Comparison of ENCODE assay signal across 7 mouse cellular contexts in genomic region chr3:95228148-95228893, GRCm38 (mm10). TPM values are rescaled to one million over a fixed set of nuclear protein-coding genes. Genes with fewer than 3 reads are reported as not detected.
DNase-seq lines count a peak whose midpoint lies in the region; ATAC-seq and TF ChIP-seq lines count a peak whose summit lies in the region.

TSS of gene Cdc42se1 (plus strand) at chr3:95228732.

- H3K9ac ChIP-seq in embryonic facial prominence, embryonic 11.5 days (replicated peaks; ENCODE audit: low read length) = peak within 1 kb of the TSS; percentile 82
- peak within 1 kb of the TSS; percentile 85 for H3K9ac ChIP-seq in midbrain, embryonic 12.5 days (replicated peaks)

- TF ChIP-seq CTCF in small intestine, adult 2 months (IDR thresholded peaks at IDR 0.05; ENCODE audit: extremely low read depth, insufficient read length, insufficient replicate concordance, low read depth, low read length) = no peak

- peak; percentile 80 for TF ChIP-seq POLR2A in small intestine, adult 2 months (IDR thresholded peaks at IDR 0.05; ENCODE audit: low read depth, low read length)

- peaks cover 6% of the 10 kb centered on the region for H3K36me3 ChIP-seq in embryonic facial prominence, embryonic 11.5 days (replicated peaks; ENCODE audit: control insufficient read depth, insufficient read depth, low read depth, low read length)
- H3K36me3 ChIP-seq in limb, embryonic 10.5 days = peaks cover 56% of the 10 kb centered on the region
- H3K36me3 ChIP-seq in midbrain, embryonic 12.5 days = peaks cover 41% of the 10 kb centered on the region
- H3K36me3 ChIP-seq in small intestine, adult 2 months (ENCODE audit: control insufficient read depth, insufficient read depth, low read length) = peaks cover 24% of the 10 kb centered on the region

- no peaks in the 10 kb centered on the region for H3K9me3 ChIP-seq in embryonic facial prominence, embryonic 11.5 days (replicated peaks; ENCODE audit: control insufficient read depth, low read length)
- H3K9me3 ChIP-seq in limb, embryonic 10.5 days (replicated peaks) = no peaks in the 10 kb centered on the region
- H3K9me3 ChIP-seq in midbrain, embryonic 12.5 days = no peaks in the 10 kb centered on the region

- peak within 1 kb of the TSS; percentile 89 for H3K4me2 ChIP-seq in embryonic facial prominence, embryonic 11.5 days (ENCODE audit: low read depth, low read length)
- peak within 1 kb of the TSS; percentile 78 for H3K4me2 ChIP-seq in midbrain, embryonic 12.5 days (replicated peaks)

- DNase-seq in adrenal gland, postnatal 25 days = peak; percentile 91
- peak; percentile 92 for DNase-seq in embryonic facial prominence, embryonic 11.5 days (ENCODE audit: low spot score)
- peak; percentile 99 for DNase-seq in heart, adult 11 months
- DNase-seq in kidney, adult 18-20 months = peak; percentile 89
- DNase-seq in limb, embryonic 10.5 days (ENCODE audit: low spot score) = peak; percentile 87

- H3K4me3 ChIP-seq in embryonic facial prominence, embryonic 11.5 days (ENCODE audit: low read depth, low read length) = peak within 1 kb of the TSS; percentile 63
- peak within 1 kb of the TSS; percentile 96 for H3K4me3 ChIP-seq in limb, embryonic 10.5 days
- H3K4me3 ChIP-seq in midbrain, embryonic 12.5 days = peak within 1 kb of the TSS; percentile 76
- H3K4me3 ChIP-seq in small intestine, adult 2 months (ENCODE audit: low read depth, low read length) = peak within 1 kb of the TSS; percentile 84

- 1% methylated on average over 64 of the region's 64 CpGs for WGBS in embryonic facial prominence, embryonic 11.5 days
- WGBS in limb, embryonic 10.5 days = under 1% methylated on average over 64 of the region's 64 CpGs
- WGBS in midbrain, embryonic 12.5 days = under 1% methylated on average over 57 of the region's 64 CpGs
- WGBS in small intestine, adult 2 months = under 1% methylated on average over 64 of the region's 64 CpGs

- H3K27ac ChIP-seq in embryonic facial prominence, embryonic 11.5 days (replicated peaks; ENCODE audit: low read depth, low read length) = peak within 1 kb of the TSS; percentile 85
- H3K27ac ChIP-seq in limb, embryonic 10.5 days = peak within 1 kb of the TSS; percentile 96
- peak within 1 kb of the TSS; percentile 97 for H3K27ac ChIP-seq in midbrain, embryonic 12.5 days (replicated peaks)
- H3K27ac ChIP-seq in small intestine, adult 2 months (ENCODE audit: insufficient read depth, low read depth, low read length) = peak within 1 kb of the TSS; percentile 100

- peaks cover 4% of the 10 kb centered on the region for H3K4me1 ChIP-seq in embryonic facial prominence, embryonic 11.5 days (ENCODE audit: control insufficient read depth, insufficient read depth, low read length)
- H3K4me1 ChIP-seq in limb, embryonic 10.5 days = peaks cover 47% of the 10 kb centered on the region
- peaks cover 51% of the 10 kb centered on the region for H3K4me1 ChIP-seq in midbrain, embryonic 12.5 days
- H3K4me1 ChIP-seq in small intestine, adult 2 months (ENCODE audit: control insufficient read depth, insufficient read depth, insufficient read length, low read length) = peaks cover 26% of the 10 kb centered on the region

- peak; percentile 79 for ATAC-seq in embryonic facial prominence, embryonic 11.5 days (replicated peaks; ENCODE audit: insufficient number of reproducible peaks, low FRiP score, low TSS enrichment, low read depth)
- peak; percentile 83 for ATAC-seq in midbrain, embryonic 12.5 days (ENCODE audit: low FRiP score, low read depth)

- H3K27me3 ChIP-seq in embryonic facial prominence, embryonic 11.5 days (ENCODE audit: control insufficient read depth, insufficient read depth, low read length) = no peaks in the 10 kb centered on the region
- H3K27me3 ChIP-seq in limb, embryonic 10.5 days (ENCODE audit: low read depth, poor library complexity, severe bottlenecking) = no peaks in the 10 kb centered on the region
- no peaks in the 10 kb centered on the region for H3K27me3 ChIP-seq in midbrain, embryonic 12.5 days
- no peaks in the 10 kb centered on the region for H3K27me3 ChIP-seq in small intestine, adult 2 months (ENCODE audit: control insufficient read depth, insufficient read depth, low read length)

RNA-seq across cellular contexts. Expression of gene Cdc42se1, which starts in this region (rescaled TPM):
- total RNA-seq in adrenal gland, postnatal 25 days (2021) = 94.6 and 101 TPM in 2 replicates
- polyA plus RNA-seq in embryonic facial prominence, embryonic 11.5 days (2014; fragmentation: Nextera tagmentation; extraction: Ambion mirVana) = 93.9 and 105 TPM in 2 replicates
- polyA plus RNA-seq in limb, embryonic 10.5 days (2016; fragmentation: Nextera tagmentation; extraction: Ambion mirVana) = 82.6 and 85.3 TPM in 2 replicates
- 91.0 and 93.9 TPM in 2 replicates for polyA plus RNA-seq in midbrain, embryonic 12.5 days (2016; fragmentation: Nextera tagmentation; extraction: Ambion mirVana)
- 26.1 and 41.6 TPM in 2 replicates for polyA plus RNA-seq in small intestine, adult 2 months (2012; rRNA removed)

Comparison
In these comparisons a context has a peak if more than half of its experiments do, and no peak if none do; other contexts are left out.
1. Peak in every context shown above with its lines: DNase-seq, ATAC-seq, H3K4me3 ChIP-seq and H3K27ac ChIP-seq.